Comparison of ENCODE assay signal across 21 mouse cellular contexts in the genomic region with DNA sequence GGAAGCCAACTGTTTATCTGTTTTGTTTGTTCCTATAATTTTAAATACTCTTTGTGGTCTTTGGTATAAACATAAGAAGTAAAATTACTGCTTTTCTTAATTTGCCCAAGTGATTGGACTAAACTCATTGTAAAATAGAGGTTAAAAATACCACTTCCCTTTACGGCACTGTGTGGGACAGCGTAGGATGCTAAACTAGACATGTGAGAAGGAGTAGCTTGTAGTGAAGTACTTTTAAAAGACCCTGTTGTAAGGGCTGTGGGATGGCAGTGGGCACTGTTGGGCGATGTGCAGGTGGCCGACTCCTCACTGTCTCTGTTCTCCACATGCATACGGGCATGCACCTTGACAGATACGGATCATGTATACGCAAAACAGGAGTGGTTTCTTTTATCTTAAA. TPM values are rescaled to one million over a fixed set of nuclear protein-coding genes. Genes with fewer than 3 reads are reported as not detected.
DNase-seq lines count a peak whose midpoint lies in the region; ATAC-seq lines count a peak whose summit lies in the region.
"Had no signal": no experiment of that assay in that cellular context is flagged by ENCODE, and none has a peak within 500 bp of the region (broad histone marks: within the 10 kb centered on the region; RNA-seq: fewer than 3 reads in every experiment).

No protein-coding gene starts in this region.

- intact Hi-C loops in heart, postnatal 36 days (cut with DNase I): loop anchor here (5.0 to 10.0 kb wide), 2 partner anchors 102 to 365 kb away; no protein-coding TSS in a partner anchor
- intact Hi-C loops in left cerebral cortex, postnatal 4 days (cut with DNase I): no loop called here

- ATAC-seq in frontal cortex, adult (ENCODE audit: low TSS enrichment): peak; percentile 77
- ATAC-seq: activated CD4-positive, CD25-positive, alpha-beta regulatory T cell, adult 4 months; CD4-positive, CD25-positive, alpha-beta regulatory T cell, adult 4 months; Patski had no signal

- DNase-seq in frontal cortex, postnatal 25 days (ENCODE audit: low spot score in 2 of 2): no peak
- DNase-seq in heart, adult 11 months: peak; percentile 39
- DNase-seq in heart, postnatal 36 days: no peak
- peak; percentile 34 for DNase-seq in brain, adult 2 months (ENCODE audit: low read depth, low spot score)
- DNase-seq in telencephalon, adult 2 months (ENCODE audit: low read depth, low spot score): peak; percentile 27
- no peak for DNase-seq in retina, embryonic 14.5 days (ENCODE audit: low spot score)
- DNase-seq in left cerebral cortex, postnatal 4 days: no peak
- DNase-seq: adrenal gland, adult 2 months; adrenal gland, adult 8-10 months; adrenal gland, postnatal 10 days; adrenal gland, postnatal 14 days; adrenal gland, postnatal 25 days; adrenal gland, postnatal 36 days; B cell, adult 2 months; cerebellum, adult 11 months; cerebellum, adult 11-12 months; cerebellum, adult 18-20 months had no signal

RNA-seq across cellular contexts. Expression of a gene that starts 28.2 kb away (rescaled TPM):
- 10 to 100 TPM; 10.5 to 10.8 TPM for total RNA-seq in heart, postnatal 36 days (2021)
- 10 to 100 TPM; 33.8 to 36.2 TPM for total RNA-seq in left cerebral cortex, postnatal 4 days (2021)

RNA-seq across cellular contexts. Expression of a gene that starts 28.6 kb away (rescaled TPM):
- 10 to 100 TPM; 11.2 to 13.3 TPM for total RNA-seq in heart, postnatal 36 days (2021)
- 10 to 100 TPM; 17.5 to 20.8 TPM for total RNA-seq in left cerebral cortex, postnatal 4 days (2021)

RNA-seq across cellular contexts. Expression of a gene that starts 30.9 kb away (rescaled TPM):
- 1,000 to 10,000 TPM; 5,098 to 5,396 TPM for total RNA-seq in heart, postnatal 36 days (2021)
- 100 to 1,000 TPM; 513 to 540 TPM for total RNA-seq in left cerebral cortex, postnatal 4 days (2021)

Comparison
In these comparisons a context has a peak if more than half of its experiments do, and no peak if none do; other contexts are left out.
1. DNase-seq: peak in heart, adult 11 months (single experiment), brain, adult 2 months (single experiment) and telencephalon, adult 2 months (single experiment); none in frontal cortex, postnatal 25 days (0 of 2), heart, postnatal 36 days (0 of 2), retina, embryonic 14.5 days (single experiment) and left cerebral cortex, postnatal 4 days (single experiment).
2. RNA of a gene that starts 30.9 kb away (total RNA-seq): 5,098 to 5,396 TPM in heart, postnatal 36 days; 513 to 540 TPM in left cerebral cortex, postnatal 4 days; every median in the first group is over 4 times any median in the second.